Mouse (Mus musculus): ENCODE data around the gene Snx29. TPM values are rescaled to one million over a fixed set of nuclear protein-coding genes. Genes with fewer than 3 reads are reported as not detected.

The Snx29 gene
- polyA plus RNA-seq, 1 experiment, result 4.9 TPM

DNA sequence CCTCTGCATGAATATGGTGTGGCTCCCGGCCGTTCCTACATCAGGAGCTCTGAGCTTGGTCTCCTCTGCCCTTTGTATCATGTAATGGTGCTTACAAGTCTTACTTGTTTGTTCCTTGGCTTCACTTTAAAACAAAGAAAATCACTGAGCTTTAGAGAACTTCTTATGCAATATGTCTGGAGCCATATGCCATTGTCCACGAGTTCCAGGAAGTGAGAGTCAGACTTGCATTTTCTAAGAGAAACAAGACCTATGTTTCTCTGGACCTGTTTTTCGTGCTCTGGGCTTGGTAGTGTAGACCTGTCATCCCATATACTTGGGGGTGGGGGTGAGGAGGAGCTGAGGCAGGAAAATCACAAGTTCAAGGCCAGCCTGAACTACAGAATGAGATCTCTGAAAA lies 386.7 kb downstream of the Snx29 start:
- H3K27ac ChIP-seq (ENCODE audit: insufficient read depth, low read length), result no peak overlapping the region
- H3K4me1 ChIP-seq (ENCODE audit: control insufficient read depth, insufficient read depth, low read length), result no peaks in the 10 kb centered on the region
- no peak for TF ChIP-seq CTCF (IDR thresholded peaks at IDR 0.05; ENCODE audit: borderline replicate concordance, insufficient read depth, low read length)
- TF ChIP-seq POLR2A (IDR thresholded peaks at IDR 0.05; ENCODE audit: low read depth, low read length), result no peak
- no peak overlapping the region for H3K4me3 ChIP-seq (ENCODE audit: insufficient read depth, low read length)

DNA sequence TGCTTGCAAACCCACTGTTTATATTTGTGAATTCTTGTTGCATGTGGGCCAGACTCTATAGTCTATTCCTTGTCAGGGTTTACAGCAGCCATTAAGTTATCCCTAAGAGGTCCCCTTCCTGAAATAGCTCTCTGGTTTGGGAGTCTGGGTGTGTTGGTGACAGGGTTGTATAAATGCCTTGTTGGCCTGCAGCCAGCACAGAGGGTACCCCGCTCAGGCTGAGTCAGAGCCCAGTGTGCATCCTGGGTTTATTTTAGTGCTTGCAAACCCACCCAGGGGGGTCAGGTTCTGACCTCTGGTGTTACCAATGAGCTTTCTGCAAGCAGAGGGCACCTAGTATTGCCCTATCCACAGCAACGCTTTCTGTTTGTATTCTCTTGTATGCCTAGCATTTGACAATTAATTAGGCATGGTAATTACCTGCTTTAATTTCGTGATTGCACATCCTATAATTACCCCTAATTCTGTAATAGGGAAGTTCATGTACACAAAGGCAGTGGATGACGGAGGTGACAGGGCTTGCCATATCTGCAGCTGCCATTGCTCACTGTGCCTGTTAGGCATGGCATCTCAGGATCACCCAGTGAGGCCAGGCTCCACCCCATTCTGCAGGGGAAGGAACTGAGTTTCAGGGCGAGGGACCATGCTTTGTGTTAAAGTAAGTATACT lies 387.4 kb downstream of the Snx29 start:
- no peak overlapping the region for H3K4me3 ChIP-seq (ENCODE audit: insufficient read depth, low read length)
- no peak overlapping the region for H3K27ac ChIP-seq (ENCODE audit: insufficient read depth, low read length)
- no peaks in the 10 kb centered on the region for H3K4me1 ChIP-seq (ENCODE audit: control insufficient read depth, insufficient read depth, low read length)
- TF ChIP-seq POLR2A (IDR thresholded peaks at IDR 0.05; ENCODE audit: low read depth, low read length) (no peak), CTCF (IDR thresholded peaks at IDR 0.05; ENCODE audit: borderline replicate concordance, insufficient read depth, low read length) (no peak)

DNA sequence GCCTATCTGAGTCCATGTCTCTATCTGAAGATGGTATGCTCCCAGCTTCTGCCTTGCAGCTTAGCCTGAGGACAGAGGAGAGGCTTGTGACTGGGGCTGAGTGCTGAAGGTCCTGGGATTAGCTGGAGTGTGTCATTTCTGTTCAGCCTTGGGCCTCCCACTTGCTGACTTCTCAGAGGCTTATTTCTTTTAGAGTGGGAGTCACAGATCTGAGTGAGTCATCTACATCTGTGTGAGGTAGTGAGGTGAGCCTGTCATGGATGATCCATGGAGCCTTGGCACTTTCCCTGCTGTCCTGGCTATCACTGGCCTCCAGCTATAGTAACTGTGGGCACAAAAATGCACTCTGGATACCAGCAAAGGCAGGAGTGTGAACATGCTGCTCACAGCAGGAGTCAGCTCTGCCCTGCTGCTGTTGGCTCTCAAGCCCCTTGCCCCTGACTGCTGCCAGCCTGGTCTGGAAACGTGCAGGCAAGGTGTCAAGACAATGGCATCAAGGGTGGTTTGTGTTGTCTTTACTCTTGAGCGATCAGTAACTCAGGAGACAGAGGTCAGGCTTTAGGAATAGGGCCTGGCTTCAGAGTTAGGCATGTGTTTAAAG lies 390.7 kb downstream of the Snx29 start:
- Histone ChIP-seq H3K27ac (ENCODE audit: insufficient read depth, low read length) (no peak overlapping the region), H3K4me1 (ENCODE audit: control insufficient read depth, insufficient read depth, low read length) (no peaks in the 10 kb centered on the region), H3K4me3 (ENCODE audit: insufficient read depth, low read length) (no peak overlapping the region)
- TF ChIP-seq CTCF (IDR thresholded peaks at IDR 0.05; ENCODE audit: borderline replicate concordance, insufficient read depth, low read length) (no peak), POLR2A (IDR thresholded peaks at IDR 0.05; ENCODE audit: low read depth, low read length) (no peak)

DNA sequence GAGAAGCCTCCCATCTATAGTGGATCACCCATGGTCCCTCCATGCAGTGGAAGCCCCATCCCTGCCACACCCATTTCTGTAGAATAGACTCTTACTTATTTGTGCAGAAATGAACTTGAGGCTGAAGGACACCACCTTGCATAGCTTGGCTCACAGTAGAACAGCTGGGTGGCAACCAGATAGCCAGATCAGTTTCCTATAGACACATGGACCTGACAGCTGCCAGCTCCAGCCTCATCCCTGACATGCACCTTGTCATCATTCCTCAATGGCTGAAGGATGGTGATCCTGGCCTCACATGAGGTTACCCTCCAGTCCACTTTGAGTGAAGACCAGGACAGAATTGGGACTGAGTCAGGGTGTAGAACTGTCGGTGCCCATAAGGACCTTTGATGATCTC lies 394.2 kb downstream of the Snx29 start:
- H3K4me1 ChIP-seq (ENCODE audit: control insufficient read depth, insufficient read depth, low read length), result no peaks in the 10 kb centered on the region
- H3K4me3 ChIP-seq (ENCODE audit: insufficient read depth, low read length), result no peak overlapping the region
- no peak overlapping the region for H3K27ac ChIP-seq (ENCODE audit: insufficient read depth, low read length)
- TF ChIP-seq CTCF (IDR thresholded peaks at IDR 0.05; ENCODE audit: borderline replicate concordance, insufficient read depth, low read length), result no peak
- no peak for TF ChIP-seq POLR2A (IDR thresholded peaks at IDR 0.05; ENCODE audit: low read depth, low read length)

DNA sequence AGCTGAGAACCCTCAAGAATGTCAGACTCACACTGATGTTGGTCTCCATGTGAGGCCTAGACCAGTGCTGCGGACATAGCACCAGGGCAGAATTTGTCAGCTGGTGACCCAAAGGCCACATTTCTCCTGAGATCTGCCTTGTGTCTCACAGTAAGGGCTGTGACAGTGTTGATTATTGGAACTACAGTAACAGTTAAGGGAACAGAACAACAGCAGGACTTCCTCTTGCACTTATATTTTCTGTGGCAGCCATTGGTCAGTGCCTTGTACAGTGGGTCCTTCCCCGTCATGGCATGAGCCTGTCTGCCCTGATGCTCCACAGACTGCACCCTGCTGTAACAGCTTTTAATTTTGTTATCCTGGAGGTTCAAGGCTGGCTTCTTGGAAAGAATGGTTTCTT lies 403.2 kb downstream of the Snx29 start:
- no peak for TF ChIP-seq CTCF (IDR thresholded peaks at IDR 0.05; ENCODE audit: borderline replicate concordance, insufficient read depth, low read length)
- no peak for TF ChIP-seq POLR2A (IDR thresholded peaks at IDR 0.05; ENCODE audit: low read depth, low read length)
- no peaks in the 10 kb centered on the region for H3K4me1 ChIP-seq (ENCODE audit: control insufficient read depth, insufficient read depth, low read length)
- no peak overlapping the region for H3K4me3 ChIP-seq (ENCODE audit: insufficient read depth, low read length)
- no peak overlapping the region for H3K27ac ChIP-seq (ENCODE audit: insufficient read depth, low read length)

DNA sequence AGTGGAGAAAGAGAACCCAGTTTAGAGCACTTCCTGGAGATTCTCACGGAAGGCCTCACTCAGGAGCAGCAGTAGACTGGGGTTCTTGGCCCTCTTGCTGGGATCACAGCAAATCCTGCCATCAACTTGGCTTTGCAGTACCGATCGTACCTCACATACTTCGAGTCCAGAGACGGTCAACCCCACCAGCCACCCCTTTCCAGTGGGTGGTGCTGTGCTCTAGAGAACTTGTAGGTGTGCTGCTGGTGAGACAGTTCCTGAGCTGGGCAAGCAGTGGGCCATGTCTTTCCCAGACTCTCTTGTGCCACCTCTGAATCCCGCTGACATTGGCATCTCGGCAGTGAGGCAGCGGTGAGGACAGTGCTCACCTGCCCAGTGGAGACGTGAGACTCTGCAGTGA lies 404.6 kb downstream of the Snx29 start:
- Histone ChIP-seq H3K27ac (ENCODE audit: insufficient read depth, low read length) (no peak overlapping the region), H3K4me3 (ENCODE audit: insufficient read depth, low read length) (no peak overlapping the region), H3K4me1 (ENCODE audit: control insufficient read depth, insufficient read depth, low read length) (no peaks in the 10 kb centered on the region)
- TF ChIP-seq CTCF (IDR thresholded peaks at IDR 0.05; ENCODE audit: borderline replicate concordance, insufficient read depth, low read length), result no peak

DNA sequence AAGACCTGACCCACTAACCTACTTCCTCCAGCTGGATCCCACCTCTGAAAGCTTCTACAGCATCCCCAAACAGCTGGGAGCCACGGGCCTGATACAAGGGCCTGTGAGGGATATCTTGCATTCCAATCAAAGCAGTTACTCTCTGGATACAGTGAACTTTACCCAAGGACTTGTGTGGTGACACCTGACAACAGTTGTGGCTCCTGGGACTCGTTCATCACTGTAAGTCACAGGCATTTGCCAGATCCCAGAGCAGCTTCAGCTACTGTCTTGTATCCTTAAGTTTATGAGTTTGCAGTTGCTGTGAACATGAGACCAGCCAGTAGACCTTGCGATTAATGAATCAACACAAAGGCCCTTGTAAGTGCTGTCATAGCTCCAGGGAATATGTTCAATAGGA lies 405.4 kb downstream of the Snx29 start:
- no peak overlapping the region for H3K27ac ChIP-seq (ENCODE audit: insufficient read depth, low read length)
- no peaks in the 10 kb centered on the region for H3K4me1 ChIP-seq (ENCODE audit: control insufficient read depth, insufficient read depth, low read length)
- TF ChIP-seq CTCF (IDR thresholded peaks at IDR 0.05; ENCODE audit: borderline replicate concordance, insufficient read depth, low read length) (no peak), POLR2A (IDR thresholded peaks at IDR 0.05; ENCODE audit: low read depth, low read length) (no peak)
- no peak overlapping the region for H3K4me3 ChIP-seq (ENCODE audit: insufficient read depth, low read length)

DNA sequence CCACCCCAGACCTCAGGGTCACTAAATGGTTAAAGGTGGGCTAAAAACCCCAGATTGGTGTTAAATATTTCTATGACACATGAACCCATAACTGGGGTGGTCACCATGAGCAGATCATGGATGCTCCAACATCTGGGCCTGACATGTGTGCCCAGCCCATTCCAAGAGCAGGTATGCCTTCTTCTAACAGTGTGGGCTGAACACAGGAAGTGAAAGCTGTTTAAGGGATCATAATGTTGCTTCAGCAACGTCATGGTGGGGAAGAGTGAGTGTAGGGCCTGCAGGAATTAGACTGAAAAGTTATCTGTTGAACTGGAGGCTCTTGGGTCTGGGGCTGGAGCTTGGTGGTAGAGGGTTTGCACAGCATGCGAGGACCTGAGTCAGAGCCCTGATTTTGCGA lies 405.9 kb downstream of the Snx29 start:
- H3K27ac ChIP-seq (ENCODE audit: insufficient read depth, low read length), result no peak overlapping the region
- H3K4me1 ChIP-seq (ENCODE audit: control insufficient read depth, insufficient read depth, low read length), result no peaks in the 10 kb centered on the region
- TF ChIP-seq CTCF (IDR thresholded peaks at IDR 0.05; ENCODE audit: borderline replicate concordance, insufficient read depth, low read length) (no peak), POLR2A (IDR thresholded peaks at IDR 0.05; ENCODE audit: low read depth, low read length) (no peak)
- no peak overlapping the region for H3K4me3 ChIP-seq (ENCODE audit: insufficient read depth, low read length)

DNA sequence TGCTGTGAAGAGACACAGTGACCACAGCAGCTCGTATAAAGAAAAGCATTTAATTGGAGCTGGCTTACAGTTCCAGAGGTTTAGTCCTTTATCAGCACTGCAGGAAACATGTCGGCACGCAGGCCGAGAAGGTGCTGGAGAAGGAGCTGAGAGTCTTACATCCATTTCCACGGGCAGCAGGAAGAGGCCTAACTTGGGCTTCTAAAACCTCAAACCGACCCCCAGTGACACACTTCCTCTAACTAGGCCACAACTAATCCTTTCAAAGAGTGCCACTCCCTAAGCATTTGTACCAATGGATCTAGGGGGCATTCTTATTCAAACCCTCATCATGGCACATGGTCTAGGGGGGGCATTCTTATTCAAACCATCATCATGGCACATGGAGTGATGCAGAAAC lies 406.4 kb downstream of the Snx29 start:
- Histone ChIP-seq H3K27ac (ENCODE audit: insufficient read depth, low read length) (no peak overlapping the region), H3K4me3 (ENCODE audit: insufficient read depth, low read length) (no peak overlapping the region), H3K4me1 (ENCODE audit: control insufficient read depth, insufficient read depth, low read length) (no peaks in the 10 kb centered on the region)
- no peak for TF ChIP-seq CTCF (IDR thresholded peaks at IDR 0.05; ENCODE audit: borderline replicate concordance, insufficient read depth, low read length)
- TF ChIP-seq POLR2A (IDR thresholded peaks at IDR 0.05; ENCODE audit: low read depth, low read length), result no peak

DNA sequence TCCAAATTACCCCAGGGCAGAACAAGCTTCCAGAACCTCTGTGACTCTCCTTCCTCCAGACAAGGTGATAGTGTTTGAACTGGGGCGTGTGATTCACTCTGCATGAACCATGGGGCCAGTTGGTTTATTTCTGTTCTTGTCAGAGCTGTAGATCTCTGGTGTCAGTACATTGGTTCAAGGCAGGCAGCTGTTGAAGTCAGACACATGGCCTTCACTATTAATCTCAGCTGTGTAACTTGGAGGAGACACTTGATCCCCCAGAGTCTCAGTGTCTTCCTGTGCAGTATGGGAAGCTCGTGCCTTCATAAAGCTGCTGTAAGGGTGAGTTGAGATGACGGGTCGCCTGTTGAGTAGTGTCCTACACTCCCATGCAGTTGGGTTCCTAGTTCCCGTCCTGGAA lies 407.1 kb downstream of the Snx29 start:
- Histone ChIP-seq H3K4me1 (ENCODE audit: control insufficient read depth, insufficient read depth, low read length) (no peaks in the 10 kb centered on the region), H3K27ac (ENCODE audit: insufficient read depth, low read length) (no peak overlapping the region), H3K4me3 (ENCODE audit: insufficient read depth, low read length) (no peak overlapping the region)
- TF ChIP-seq POLR2A (IDR thresholded peaks at IDR 0.05; ENCODE audit: low read depth, low read length) (no peak), CTCF (IDR thresholded peaks at IDR 0.05; ENCODE audit: borderline replicate concordance, insufficient read depth, low read length) (no peak)

Measured in embryonic fibroblast, embryonic 13.5 days (primary cell).